Mouse (Mus musculus) splenic B cell, adult 2 months (primary cell): ENCODE results near the gene Actn3.
A peak's percentile ranks its signal among the peaks of the same experiment; 100 is the strongest.

ENCODE experiments used
- DNase-seq: peaks from one replicate; pipeline ENCODE4 v3.0.0-alpha.2; 2011; ENCODE audit warnings: low read depth, low spot score
- H3K27me3 ChIP-seq: 2 replicates; pipeline ENCODE4 v1.6.1; 2012; ENCODE audit warnings: mild to moderate bottlenecking, low read length, moderate library complexity, mixed read lengths; ENCODE audit not compliant: control insufficient read depth, poor library complexity, insufficient read depth, severe bottlenecking
- H3K36me3 ChIP-seq: 2 replicates; pipeline ENCODE4 v1.6.1; 2012; ENCODE audit warnings: mild to moderate bottlenecking, low read length, moderate library complexity, mixed read lengths; ENCODE audit not compliant: control insufficient read depth, poor library complexity, insufficient read depth, severe bottlenecking

Actn3 gene

DNA sequence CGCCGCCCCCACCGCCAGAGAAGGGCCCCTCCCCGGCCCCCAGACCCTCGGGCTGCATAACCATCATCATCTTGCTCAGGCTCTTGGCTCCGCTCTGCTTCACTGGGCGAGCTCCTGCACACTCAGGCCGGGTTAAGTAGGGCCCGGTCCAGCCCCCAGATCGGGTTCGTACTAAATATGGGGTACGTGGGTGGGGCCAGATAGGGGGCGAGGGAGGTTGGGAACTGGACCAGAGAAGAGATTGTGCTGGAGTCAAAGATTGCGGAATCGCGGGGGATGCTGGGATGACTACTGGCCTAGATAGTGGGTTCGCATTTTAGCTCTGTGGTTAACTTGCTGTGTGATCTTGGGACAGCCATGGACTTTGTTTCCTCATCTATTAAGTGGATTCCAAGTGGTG is at the start of gene Actn3:
TSS of gene Actn3 (minus strand) at position 125 of the 400 bp plus-strand sequence.
- H3K36me3 ChIP-seq: no peaks in the 10 kb centered on the region; the same call in 1 of the 2 replicates
- peak; percentile 5 for DNase-seq
- H3K27me3 ChIP-seq: no peaks in the 10 kb centered on the region

DNA sequence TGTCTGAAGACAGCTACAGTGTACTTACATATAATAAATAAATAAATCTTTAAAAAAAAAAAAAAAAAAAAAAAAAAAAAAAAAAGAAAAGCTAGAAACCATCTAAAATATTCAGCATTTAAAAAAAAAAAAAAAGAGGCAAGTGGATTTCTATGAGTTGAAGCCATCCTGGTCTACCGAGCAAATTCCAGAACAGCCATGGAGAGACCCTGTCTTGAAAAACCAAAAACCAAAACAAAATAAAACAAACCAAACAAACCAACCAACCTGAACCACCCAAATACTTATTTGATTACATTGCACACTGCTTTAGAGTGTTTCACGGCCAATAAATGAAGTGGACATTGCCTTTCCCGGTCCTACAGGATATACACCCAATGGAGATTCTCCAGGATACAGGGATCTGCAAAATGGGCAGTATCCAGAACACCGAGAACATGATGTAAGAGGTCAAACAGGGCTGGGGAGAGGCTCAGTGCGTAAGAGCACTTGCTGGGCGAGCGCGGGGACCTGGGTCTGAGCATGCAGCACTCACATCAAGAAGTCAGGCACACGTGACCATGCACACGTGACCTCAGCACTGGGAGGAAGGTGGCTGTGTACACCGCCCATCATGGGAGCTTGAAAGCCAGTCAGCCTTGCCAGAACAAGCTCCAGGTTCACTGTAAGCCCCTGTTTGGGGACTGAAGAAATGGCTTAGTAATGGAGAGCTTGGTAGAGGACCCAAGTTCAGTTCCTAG is 47.6 kb upstream of the Actn3 start:
- H3K36me3 ChIP-seq: peaks cover 7% of the 10 kb centered on the region
- no peak for DNase-seq
- H3K27me3 ChIP-seq: no peaks in the 10 kb centered on the region

DNA sequence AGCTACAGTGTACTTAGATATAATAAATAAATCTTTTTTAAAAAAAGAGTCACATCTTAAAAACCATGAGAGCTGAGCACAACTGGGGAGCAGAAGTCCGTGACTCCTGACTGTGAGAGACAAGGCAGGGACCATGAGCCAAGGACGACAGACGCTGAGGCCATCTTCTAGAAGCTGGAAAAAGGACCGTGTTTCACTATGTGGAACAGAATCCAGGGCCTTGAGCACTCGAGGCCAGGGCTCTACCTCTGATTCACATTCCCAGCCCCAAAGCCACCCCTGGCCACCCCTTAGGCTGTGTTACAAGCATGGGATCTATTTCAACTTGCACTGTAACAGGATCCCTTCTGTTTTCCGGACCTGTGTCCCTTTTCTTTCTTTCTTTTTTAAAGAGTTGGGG is 41.9 kb upstream of the Actn3 start:
- Histone ChIP-seq H3K36me3 (peaks cover 14% of the 10 kb centered on the region), H3K27me3 (no peaks in the 10 kb centered on the region)
- DNase-seq: no peak

DNA sequence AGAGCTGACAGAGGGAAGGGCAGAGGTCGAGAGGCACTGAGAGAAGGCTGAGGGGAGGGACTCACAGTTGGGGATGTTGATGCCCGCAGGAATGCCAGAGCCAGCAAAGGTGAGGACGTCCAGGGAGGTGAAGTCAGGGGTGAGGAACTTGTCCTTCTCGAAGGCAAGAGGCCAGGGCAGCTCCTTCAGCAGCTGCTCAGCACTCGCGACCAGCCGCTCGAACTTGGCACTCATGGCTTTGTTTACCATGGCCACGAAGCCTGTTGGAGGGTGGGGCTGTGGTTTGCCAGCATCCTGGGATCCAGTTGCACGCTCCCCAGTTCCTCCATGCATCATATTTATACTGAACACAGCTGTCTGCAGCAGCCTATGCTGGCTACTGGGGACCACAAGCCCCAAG is 39.1 kb upstream of the Actn3 start:
- no peaks in the 10 kb centered on the region for H3K27me3 ChIP-seq
- no peak for DNase-seq
- peaks cover 15% of the 10 kb centered on the region for H3K36me3 ChIP-seq

DNA sequence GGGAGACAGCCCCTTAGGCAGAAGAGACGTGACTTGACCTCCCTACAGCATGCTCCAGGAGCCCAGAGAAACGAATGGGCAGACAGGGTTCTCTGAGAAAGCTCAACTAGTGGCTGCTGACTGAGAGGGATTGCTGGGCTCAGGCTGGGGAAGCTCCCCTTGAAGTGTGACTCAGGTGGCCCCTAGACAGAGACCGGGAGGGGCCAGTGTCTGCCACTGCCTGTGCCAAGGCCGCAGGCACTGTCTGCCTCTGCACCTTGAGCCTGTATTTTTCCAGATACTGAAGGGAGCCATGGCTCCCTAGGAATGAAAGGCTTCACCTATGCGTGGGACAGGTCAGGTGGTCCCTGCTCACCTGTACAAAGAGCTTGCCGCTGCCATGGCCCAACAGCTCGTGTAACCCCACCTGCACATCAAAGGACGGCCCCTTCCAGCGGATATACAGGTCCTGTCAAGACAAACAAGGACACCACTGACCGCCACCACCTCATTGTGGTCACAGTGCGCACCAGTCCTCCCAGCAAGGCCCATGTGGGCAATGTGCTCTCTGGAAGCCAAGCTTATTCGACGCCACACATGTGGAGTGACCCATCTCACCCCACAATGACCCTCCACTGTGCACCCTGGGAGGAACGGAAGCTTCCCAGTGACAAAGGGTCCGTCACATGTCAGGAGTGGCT is 38.4 kb upstream of the Actn3 start:
- no peak for DNase-seq
- H3K27me3 ChIP-seq: no peaks in the 10 kb centered on the region
- peaks cover 14% of the 10 kb centered on the region for H3K36me3 ChIP-seq

DNA sequence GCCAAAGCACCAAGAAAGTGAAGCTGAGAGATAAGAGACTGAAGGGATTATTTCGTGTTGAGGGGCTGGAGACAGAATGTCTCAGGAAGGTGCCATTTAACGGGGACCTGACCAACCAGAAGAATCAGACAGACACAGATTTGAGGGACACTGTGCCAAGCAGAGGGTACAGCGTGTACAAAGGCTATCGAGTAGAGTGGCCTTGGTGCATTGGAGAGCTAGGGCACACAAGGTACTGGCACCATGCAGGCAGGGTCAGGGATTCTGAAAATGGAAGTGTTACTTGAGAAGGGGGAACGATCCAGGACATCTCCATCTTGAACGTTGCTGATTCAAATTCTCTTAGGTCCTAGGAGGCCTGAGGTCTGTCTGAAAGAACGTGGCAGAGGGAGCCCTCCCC is 31.7 kb upstream of the Actn3 start:
- peaks cover 6% of the 10 kb centered on the region for H3K36me3 ChIP-seq
- no peak for DNase-seq
- H3K27me3 ChIP-seq: no peaks in the 10 kb centered on the region

DNA sequence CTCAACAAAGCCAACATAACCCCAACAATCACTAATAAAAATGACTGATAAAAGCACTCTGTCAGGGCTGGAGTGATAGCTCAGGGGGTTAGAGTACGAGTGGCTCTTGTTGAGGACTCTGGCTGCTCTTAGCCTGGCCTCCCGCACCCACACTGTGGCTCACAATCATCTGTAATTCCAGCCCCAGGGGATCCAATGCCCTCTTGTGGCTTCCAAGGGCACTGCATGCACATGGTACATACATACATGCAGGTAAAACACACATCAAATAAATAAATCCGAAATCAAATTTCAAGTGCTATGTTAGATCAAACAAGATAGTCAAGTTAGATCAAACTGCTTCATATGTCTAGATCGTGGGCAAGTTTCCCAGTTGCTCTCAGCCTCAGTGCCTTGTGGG is 30.4 kb upstream of the Actn3 start:
- Histone ChIP-seq H3K36me3 (peaks cover 3% of the 10 kb centered on the region), H3K27me3 (no peaks in the 10 kb centered on the region)
- peak; percentile 52 for DNase-seq

DNA sequence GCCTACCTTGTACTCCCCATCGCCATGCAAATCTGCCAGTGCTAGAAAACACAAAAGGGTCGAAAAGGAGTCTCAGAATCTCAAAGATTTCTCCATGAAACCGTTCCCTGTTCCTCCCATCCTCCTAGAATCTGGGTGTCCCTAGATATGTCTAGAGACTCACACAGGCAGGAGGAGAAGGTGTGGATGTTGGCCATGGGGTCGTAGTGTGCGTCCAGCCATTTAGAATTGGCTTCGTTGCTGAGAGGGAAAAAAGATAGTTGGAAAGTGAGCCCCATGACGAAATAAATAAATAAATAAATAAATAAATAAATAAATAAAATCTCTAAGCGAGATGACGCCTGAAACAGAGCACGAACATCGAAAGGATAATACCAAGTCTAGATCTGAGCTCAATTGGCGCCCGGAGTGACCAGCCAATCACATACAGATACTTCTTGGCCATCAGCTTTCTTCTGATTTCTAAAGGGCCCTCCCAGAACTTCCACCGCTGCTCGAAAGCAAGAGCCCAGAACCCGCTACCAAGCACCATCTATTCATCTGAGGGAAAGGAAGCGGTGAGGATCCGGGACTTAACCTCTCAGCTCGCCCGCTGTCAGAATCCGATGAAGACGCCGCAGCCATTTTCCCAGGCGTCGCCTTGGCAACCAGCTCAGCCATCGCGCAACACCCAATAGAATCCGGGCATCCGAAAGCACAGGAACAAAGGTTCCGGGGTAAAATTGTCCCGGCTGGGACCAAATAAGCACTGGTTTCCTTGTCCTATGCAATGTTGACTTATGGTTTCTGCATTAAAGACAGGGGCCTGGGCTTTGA is 28.5 kb upstream of the Actn3 start, which contains the start of gene Bbs1:
TSS of gene Bbs1 (minus strand) at position 650 of the 816 bp plus-strand sequence.
- no peaks in the 10 kb centered on the region for H3K27me3 ChIP-seq
- peaks cover 3% of the 10 kb centered on the region for H3K36me3 ChIP-seq
- DNase-seq: peak; percentile 80

DNA sequence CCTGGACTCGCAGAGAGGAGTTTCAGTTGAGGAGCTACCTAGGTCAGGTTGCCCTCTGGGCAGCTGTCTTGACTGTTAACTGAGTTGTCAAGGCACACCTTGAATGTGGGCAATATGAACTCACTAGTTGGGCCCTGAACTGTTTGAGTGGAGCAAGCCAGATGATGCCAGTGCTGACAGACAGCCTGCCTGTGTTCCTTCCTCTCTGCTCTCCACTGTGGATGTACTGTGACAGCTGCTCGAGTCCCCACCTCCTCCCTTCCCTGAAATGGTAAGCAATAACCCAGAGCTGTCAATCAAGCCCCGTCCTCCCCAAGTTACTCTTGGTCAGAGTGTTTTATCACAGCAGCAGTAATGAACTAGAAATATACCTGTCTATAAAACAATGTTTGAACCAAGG is 22.2 kb upstream of the Actn3 start:
- DNase-seq: no peak
- Histone ChIP-seq H3K36me3 (no peaks in the 10 kb centered on the region; the same call in 1 of the 2 replicates), H3K27me3 (no peaks in the 10 kb centered on the region)

DNA sequence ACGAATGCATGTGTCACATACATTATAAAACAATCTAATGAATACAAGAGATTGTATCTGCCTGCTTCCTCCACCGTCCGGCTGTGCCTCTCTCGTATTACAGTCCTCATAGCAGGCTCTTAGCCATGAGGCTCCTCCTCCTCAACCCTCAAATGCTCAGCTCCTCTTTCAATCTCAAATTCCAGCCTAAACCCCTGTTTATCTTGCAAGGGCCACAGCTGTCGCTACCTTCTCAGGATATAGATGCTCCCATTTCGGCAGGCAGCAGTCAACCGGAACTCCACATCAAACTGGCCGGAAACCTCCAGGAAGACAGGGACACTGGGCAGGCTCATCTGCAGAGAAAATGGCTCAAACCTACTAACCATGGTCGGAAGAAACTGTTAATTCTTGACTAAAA is 21.3 kb upstream of the Actn3 start:
- Histone ChIP-seq H3K36me3 (no peaks in the 10 kb centered on the region; the same call in 1 of the 2 replicates), H3K27me3 (no peaks in the 10 kb centered on the region)
- no peak for DNase-seq

DNA sequence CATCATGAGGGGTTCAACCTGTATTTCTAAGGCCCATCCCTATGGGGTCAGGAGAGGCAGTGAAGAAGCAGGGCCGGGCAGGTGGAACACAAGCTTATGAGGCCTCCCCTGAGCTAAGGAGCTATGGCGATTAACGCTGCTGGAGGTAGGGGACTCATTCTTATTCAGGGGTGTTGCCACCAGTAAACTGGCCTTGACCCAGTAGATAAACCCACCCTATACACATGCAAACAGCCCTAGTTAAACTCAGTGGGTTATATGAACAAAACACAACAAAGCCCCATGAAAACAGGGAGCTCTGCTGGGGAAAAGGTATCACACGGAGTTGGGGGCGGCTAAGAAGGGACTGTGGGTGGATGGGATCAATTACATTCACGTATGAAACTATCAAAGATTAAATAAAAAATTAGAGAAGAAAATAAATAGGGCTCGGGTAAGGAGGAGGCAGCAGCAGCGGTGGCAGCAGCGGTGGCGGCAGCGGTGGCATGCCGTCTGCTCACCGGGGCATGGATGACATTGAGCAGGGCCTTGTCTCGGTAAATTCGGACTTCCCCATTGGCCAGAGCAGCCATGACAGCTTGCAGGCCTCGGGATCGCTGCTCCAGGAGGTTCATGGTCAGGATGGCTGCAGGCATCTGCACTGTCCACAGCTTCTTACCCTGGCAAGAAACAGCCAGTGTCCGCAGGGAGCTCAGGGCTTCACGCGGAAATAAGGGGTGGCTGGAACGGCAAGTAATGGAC is 19.2 kb upstream of the Actn3 start:
- Histone ChIP-seq H3K27me3 (no peaks in the 10 kb centered on the region), H3K36me3 (no peaks in the 10 kb centered on the region; the same call in 1 of the 2 replicates)
- no peak for DNase-seq

DNA sequence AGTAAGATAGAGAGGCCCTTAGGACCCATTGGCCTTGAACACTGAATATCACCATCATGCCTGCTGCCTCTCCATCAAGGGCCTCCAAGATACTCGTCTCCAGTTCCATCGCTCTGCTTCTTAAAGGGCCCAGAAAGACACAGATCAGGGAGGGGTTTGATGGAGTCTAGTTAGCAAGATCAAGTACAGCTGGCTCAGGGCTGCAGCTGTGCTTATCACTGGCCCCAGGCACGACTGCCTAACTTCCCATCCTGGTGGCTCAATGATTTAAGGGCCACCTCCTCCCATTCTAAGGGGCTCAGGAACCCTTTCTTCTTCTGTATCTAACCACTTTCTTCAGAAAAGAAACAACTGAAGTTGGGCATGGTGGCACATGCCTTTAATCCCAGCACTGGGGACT is 14.1 kb upstream of the Actn3 start:
- no peak for DNase-seq
- Histone ChIP-seq H3K27me3 (no peaks in the 10 kb centered on the region), H3K36me3 (no peaks in the 10 kb centered on the region)

DNA sequence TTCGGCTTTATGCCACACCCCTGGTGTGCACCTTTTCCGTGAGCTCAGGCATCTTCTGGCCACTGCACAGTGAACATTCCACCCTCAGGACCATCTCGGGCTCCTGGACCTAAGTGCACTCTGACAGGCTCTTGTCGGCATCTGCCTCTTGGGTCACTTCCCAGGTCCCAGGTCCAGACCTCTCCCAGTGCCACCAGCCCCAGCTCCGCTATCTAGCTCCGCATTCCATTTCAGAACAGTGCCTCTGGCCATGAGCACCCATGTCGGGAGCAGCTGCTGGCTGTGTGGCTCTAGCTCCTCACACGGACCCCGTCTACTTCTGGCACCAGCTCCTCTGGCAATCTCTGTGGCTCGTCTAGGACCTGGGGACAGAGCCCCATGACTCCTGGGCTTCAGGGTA is 12.1 kb upstream of the Actn3 start:
- no peak for DNase-seq
- Histone ChIP-seq H3K36me3 (peaks cover 1% of the 10 kb centered on the region; the same call in 1 of the 2 replicates), H3K27me3 (no peaks in the 10 kb centered on the region)

DNA sequence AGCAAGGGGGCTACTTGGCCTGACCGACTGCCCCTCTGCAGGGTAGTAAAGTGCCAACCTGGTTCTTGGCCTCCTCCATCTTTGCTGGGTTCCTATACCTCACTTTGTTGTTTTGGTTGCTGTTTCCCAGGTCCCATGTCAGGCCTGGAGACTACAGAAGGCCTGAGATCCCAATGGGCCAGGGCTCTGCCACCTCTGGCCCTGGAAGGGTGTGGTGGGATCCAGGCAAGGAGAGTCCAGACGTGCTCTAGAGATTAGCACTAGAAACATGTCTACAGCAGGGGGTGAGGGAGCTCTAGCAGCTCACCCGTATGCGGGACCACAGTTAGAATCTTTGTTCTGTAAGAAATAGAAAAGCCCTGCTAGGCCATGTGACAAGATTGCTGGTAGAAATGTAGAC is 6.3 kb upstream of the Actn3 start:
- no peaks in the 10 kb centered on the region for H3K27me3 ChIP-seq
- no peak for DNase-seq
- peaks cover 1% of the 10 kb centered on the region for H3K36me3 ChIP-seq
